Mouse (Mus musculus): ENCODE results near the gene Gm3047.
"Not testable (repeated sequence)": the region's sequence is repeated elsewhere in the genome, so short reads cannot be mapped to it uniquely, and the experiment has no call there.

Gene Gm3047

DNA sequence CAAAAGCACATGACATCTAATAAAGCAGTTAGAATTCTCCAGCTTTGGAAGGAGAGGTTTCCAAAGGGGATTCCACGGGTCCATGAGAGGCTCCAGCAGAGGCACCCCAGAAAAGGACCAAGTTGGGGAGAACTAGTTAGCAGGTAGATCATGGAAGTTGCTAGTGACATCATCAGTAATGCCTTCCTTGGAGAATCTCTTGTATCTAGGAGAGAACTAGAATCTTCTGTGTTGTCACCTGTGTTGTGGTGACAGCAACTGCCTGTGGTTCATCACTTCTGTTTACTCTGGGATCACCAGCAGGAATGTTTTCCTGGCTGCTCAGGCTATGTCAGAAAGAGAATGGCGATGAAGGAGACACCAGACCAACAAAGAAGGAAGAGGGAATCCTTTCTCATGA, at the start of gene Gm3047:
TSS of gene Gm3047 (plus strand) at position 301 of the 400 bp plus-strand sequence.
- not testable (repeated sequence) for DNase-seq (ENCODE audit: low spot score in 2 of 2)
